Mouse (Mus musculus): ENCODE results near the gene Cask.
"Not testable (repeated sequence)": the region's sequence is repeated elsewhere in the genome, so short reads cannot be mapped to it uniquely, and the experiment has no call there.

The Cask gene

GRCm38 (mm10) chrX:13851285-13851684 lies at the start of gene Cask:
TSS of gene Cask (minus strand) at chrX:13851367.
- no peak for DNase-seq (ENCODE audit: low spot score)

GRCm38 (mm10) chrX:13889976-13890375 lies 38.8 kb upstream of the Cask start:
- no peak for DNase-seq (ENCODE audit: low spot score)

GRCm38 (mm10) chrX:13884348-13884747 lies 33.2 kb upstream of the Cask start:
- DNase-seq (ENCODE audit: low spot score) = no peak

GRCm38 (mm10) chrX:13881969-13882368 lies 30.8 kb upstream of the Cask start:
- no peak for DNase-seq (ENCODE audit: low spot score)

- no peak for DNase-seq (ENCODE audit: low spot score)
Observed at GRCm38 (mm10) chrX:13860145-13860544, 9.0 kb upstream of the Cask start.

GRCm38 (mm10) chrX:13859051-13859450 lies 7.9 kb upstream of the Cask start:
- no peak for DNase-seq (ENCODE audit: low spot score)

GRCm38 (mm10) chrX:13848473-13848872 lies 2.7 kb downstream of the Cask start:
- DNase-seq (ENCODE audit: low spot score) = no peak

- no peak for DNase-seq (ENCODE audit: low spot score)
Observed at GRCm38 (mm10) chrX:13847502-13847851, 3.7 kb downstream of the Cask start.

- peak; percentile 43 for DNase-seq (ENCODE audit: low spot score)
Observed at GRCm38 (mm10) chrX:13846653-13847501, 4.3 kb downstream of the Cask start.

GRCm38 (mm10) chrX:13845858-13846652 lies 5.1 kb downstream of the Cask start:
- no peak for DNase-seq (ENCODE audit: low spot score)

GRCm38 (mm10) chrX:13845141-13845857 lies 5.9 kb downstream of the Cask start:
- no peak for DNase-seq (ENCODE audit: low spot score)

GRCm38 (mm10) chrX:13822792-13823191 lies 28.4 kb downstream of the Cask start:
- no peak for DNase-seq (ENCODE audit: low spot score)

GRCm38 (mm10) chrX:13798754-13799153 lies 52.4 kb downstream of the Cask start:
- no peak for DNase-seq (ENCODE audit: low spot score)

GRCm38 (mm10) chrX:13765672-13766071 lies 85.5 kb downstream of the Cask start:
- no peak for DNase-seq (ENCODE audit: low spot score)

- no peak for DNase-seq (ENCODE audit: low spot score)
Observed at GRCm38 (mm10) chrX:13765024-13765423, 86.1 kb downstream of the Cask start.

GRCm38 (mm10) chrX:13757279-13758005 lies 93.7 kb downstream of the Cask start:
- no peak for DNase-seq (ENCODE audit: low spot score)

- DNase-seq (ENCODE audit: low spot score) = no peak
Observed at GRCm38 (mm10) chrX:13741110-13741509, 110.1 kb downstream of the Cask start.

- not testable (repeated sequence) for DNase-seq (ENCODE audit: low spot score)
Observed at GRCm38 (mm10) chrX:13730785-13731184, 120.4 kb downstream of the Cask start.

GRCm38 (mm10) chrX:13729835-13730480 lies 121.2 kb downstream of the Cask start:
- no peak for DNase-seq (ENCODE audit: low spot score)

- no peak for DNase-seq (ENCODE audit: low spot score)
Observed at GRCm38 (mm10) chrX:13725573-13726403, 125.4 kb downstream of the Cask start.
